Mouse (Mus musculus): ENCODE data around the gene Sart3. TPM values are rescaled to one million over a fixed set of nuclear protein-coding genes. Genes with fewer than 3 reads are reported as not detected.

Gene Sart3
- polyA plus RNA-seq, 1 experiment from 2014 or later: 45.1 TPM

GRCm38 (mm10) chr5:113712861-113713260 is 59.4 kb downstream of the Sart3 start:
- no peak overlapping the region for H3K4me2 ChIP-seq (replicated peaks; ENCODE audit: low read depth, low read length)
- no peaks in the 10 kb centered on the region for H3K27me3 ChIP-seq (ENCODE audit: control insufficient read depth, insufficient read depth, low read length)
- DNase-seq (ENCODE audit: low spot score) (no peak), ATAC-seq (ENCODE audit: low FRiP score) (no peak)
- H3K4me3 ChIP-seq (ENCODE audit: low read depth, low read length): no peak overlapping the region
- no peaks in the 10 kb centered on the region for H3K4me1 ChIP-seq (replicated peaks; ENCODE audit: control insufficient read depth, insufficient read depth, low read length)
- 83% methylated on average over 2 of the region's 2 CpGs for WGBS
- no peak overlapping the region for H3K27ac ChIP-seq (ENCODE audit: low read depth, low read length)
- H3K9ac ChIP-seq (ENCODE audit: low read depth, low read length): no peak overlapping the region
- H3K9me3 ChIP-seq (ENCODE audit: control insufficient read depth, low read length): no peaks in the 10 kb centered on the region
- H3K36me3 ChIP-seq (ENCODE audit: control insufficient read depth, insufficient read depth, low read length): no peaks in the 10 kb centered on the region

- Histone ChIP-seq H3K4me2 (replicated peaks; ENCODE audit: low read depth, low read length) (no peak overlapping the region), H3K9me3 (ENCODE audit: control insufficient read depth, low read length) (no peaks in the 10 kb centered on the region), H3K9ac (ENCODE audit: low read depth, low read length) (no peak overlapping the region), H3K36me3 (ENCODE audit: control insufficient read depth, insufficient read depth, low read length) (no peaks in the 10 kb centered on the region), H3K27me3 (ENCODE audit: control insufficient read depth, insufficient read depth, low read length) (no peaks in the 10 kb centered on the region), H3K4me1 (replicated peaks; ENCODE audit: control insufficient read depth, insufficient read depth, low read length) (no peaks in the 10 kb centered on the region), H3K27ac (ENCODE audit: low read depth, low read length) (peak overlapping the region; percentile 44; the same call in 1 of the 2 replicates), H3K4me3 (ENCODE audit: low read depth, low read length) (no peak overlapping the region)
- DNase-seq (ENCODE audit: low spot score) (no peak), ATAC-seq (ENCODE audit: low FRiP score) (no peak)
- WGBS: 60% methylated on average over 21 of the region's 21 CpGs
Observed at GRCm38 (mm10) chr5:113703803-113704585, 68.3 kb downstream of the Sart3 start.

GRCm38 (mm10) chr5:113700388-113701023 is 71.8 kb downstream of the Sart3 start:
- Histone ChIP-seq H3K4me3 (ENCODE audit: low read depth, low read length) (no peak overlapping the region), H3K9ac (ENCODE audit: low read depth, low read length) (no peak overlapping the region), H3K4me2 (replicated peaks; ENCODE audit: low read depth, low read length) (no peak overlapping the region), H3K9me3 (ENCODE audit: control insufficient read depth, low read length) (no peaks in the 10 kb centered on the region), H3K27ac (ENCODE audit: low read depth, low read length) (no peak overlapping the region), H3K36me3 (ENCODE audit: control insufficient read depth, insufficient read depth, low read length) (no peaks in the 10 kb centered on the region), H3K27me3 (ENCODE audit: control insufficient read depth, insufficient read depth, low read length) (no peaks in the 10 kb centered on the region), H3K4me1 (replicated peaks; ENCODE audit: control insufficient read depth, insufficient read depth, low read length) (no peaks in the 10 kb centered on the region)
- no peak for DNase-seq (ENCODE audit: low spot score)
- no peak for ATAC-seq (ENCODE audit: low FRiP score)
- 79% methylated on average over 19 of the region's 19 CpGs for WGBS

- Histone ChIP-seq H3K9me3 (ENCODE audit: control insufficient read depth, low read length) (no peaks in the 10 kb centered on the region), H3K4me2 (replicated peaks; ENCODE audit: low read depth, low read length) (no peak overlapping the region), H3K4me1 (replicated peaks; ENCODE audit: control insufficient read depth, insufficient read depth, low read length) (no peaks in the 10 kb centered on the region), H3K27ac (ENCODE audit: low read depth, low read length) (no peak overlapping the region), H3K4me3 (ENCODE audit: low read depth, low read length) (no peak overlapping the region), H3K9ac (ENCODE audit: low read depth, low read length) (no peak overlapping the region), H3K36me3 (ENCODE audit: control insufficient read depth, insufficient read depth, low read length) (no peaks in the 10 kb centered on the region), H3K27me3 (ENCODE audit: control insufficient read depth, insufficient read depth, low read length) (no peaks in the 10 kb centered on the region)
- ATAC-seq (ENCODE audit: low FRiP score): no peak
- WGBS: 54% methylated on average over 5 of the region's 5 CpGs
- no peak for DNase-seq (ENCODE audit: low spot score)
Observed at GRCm38 (mm10) chr5:113694415-113694814, 77.9 kb downstream of the Sart3 start.

DNA sequence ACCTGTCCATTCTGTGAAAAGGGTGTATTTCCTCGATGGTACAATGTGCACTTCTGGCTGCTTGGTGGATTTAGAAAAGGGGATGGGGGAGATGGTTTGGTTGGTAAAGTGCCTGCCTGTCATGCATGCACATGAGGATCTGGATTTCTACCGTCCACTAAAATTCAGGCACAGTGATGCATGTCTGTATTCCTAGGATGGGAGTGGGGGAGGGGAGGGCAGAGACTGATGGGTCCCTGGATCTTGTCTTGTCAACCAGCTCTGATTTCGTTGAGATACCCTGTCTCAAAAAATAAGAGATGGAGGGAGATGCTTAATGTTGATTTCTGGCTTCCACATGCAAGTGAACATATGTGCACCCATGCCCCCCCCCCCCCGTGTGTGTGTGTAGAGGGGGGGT is 78.3 kb downstream of the Sart3 start:
- no peak for ATAC-seq (ENCODE audit: low FRiP score)
- H3K9me3 ChIP-seq (ENCODE audit: control insufficient read depth, low read length): no peaks in the 10 kb centered on the region
- no peaks in the 10 kb centered on the region for H3K36me3 ChIP-seq (ENCODE audit: control insufficient read depth, insufficient read depth, low read length)
- no peak overlapping the region for H3K4me2 ChIP-seq (replicated peaks; ENCODE audit: low read depth, low read length)
- H3K9ac ChIP-seq (ENCODE audit: low read depth, low read length): no peak overlapping the region
- H3K4me1 ChIP-seq (replicated peaks; ENCODE audit: control insufficient read depth, insufficient read depth, low read length): no peaks in the 10 kb centered on the region
- no peak overlapping the region for H3K4me3 ChIP-seq (ENCODE audit: low read depth, low read length)
- WGBS: 64% methylated on average over 4 of the region's 4 CpGs
- no peak overlapping the region for H3K27ac ChIP-seq (ENCODE audit: low read depth, low read length)
- DNase-seq (ENCODE audit: low spot score): no peak
- H3K27me3 ChIP-seq (ENCODE audit: control insufficient read depth, insufficient read depth, low read length): no peaks in the 10 kb centered on the region

DNA sequence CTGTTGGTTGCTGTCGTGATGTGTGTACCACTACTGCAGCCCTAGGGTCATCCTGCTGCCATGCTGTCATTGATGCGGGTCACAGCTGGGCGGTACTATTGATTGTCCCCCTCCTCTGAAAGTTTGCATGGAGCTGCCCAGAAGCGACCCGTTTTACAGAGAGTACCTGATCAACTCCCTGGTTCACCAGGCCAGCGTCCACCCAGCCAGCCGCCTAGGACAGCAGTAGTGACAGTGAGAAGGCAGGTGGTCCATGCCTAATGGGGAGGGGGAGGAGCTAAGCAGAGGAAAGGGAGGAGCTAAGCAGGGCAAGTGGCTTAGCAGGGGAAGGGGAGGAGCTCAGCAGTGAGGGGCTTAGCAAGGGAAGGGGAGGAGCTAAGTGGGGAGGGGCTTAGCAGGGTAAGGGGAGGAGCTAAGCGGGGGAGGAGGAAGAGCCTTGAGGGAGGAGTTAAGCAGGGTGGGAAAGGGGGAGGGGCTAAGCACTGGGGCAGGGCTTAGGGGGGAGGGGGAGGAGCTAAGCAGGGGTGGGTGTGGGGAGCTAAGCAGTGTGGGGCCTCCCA is 79.0 kb downstream of the Sart3 start:
- DNase-seq (ENCODE audit: low spot score): no peak
- H3K27me3 ChIP-seq (ENCODE audit: control insufficient read depth, insufficient read depth, low read length): no peaks in the 10 kb centered on the region
- H3K27ac ChIP-seq (ENCODE audit: low read depth, low read length): no peak overlapping the region
- no peaks in the 10 kb centered on the region for H3K36me3 ChIP-seq (ENCODE audit: control insufficient read depth, insufficient read depth, low read length)
- H3K4me3 ChIP-seq (ENCODE audit: low read depth, low read length): no peak overlapping the region
- no peak overlapping the region for H3K4me2 ChIP-seq (replicated peaks; ENCODE audit: low read depth, low read length)
- H3K4me1 ChIP-seq (replicated peaks; ENCODE audit: control insufficient read depth, insufficient read depth, low read length): no peaks in the 10 kb centered on the region
- H3K9ac ChIP-seq (ENCODE audit: low read depth, low read length): no peak overlapping the region
- H3K9me3 ChIP-seq (ENCODE audit: control insufficient read depth, low read length): no peaks in the 10 kb centered on the region
- ATAC-seq (ENCODE audit: low FRiP score): no peak
- WGBS: 87% methylated on average over 8 of the region's 8 CpGs

Other genes with a start within 250 kb of the Sart3 start
- 1.1 and 3.1 TPM in 2 replicates for gene Cmklr1, start 122.1 kb downstream of the Sart3 start, polyA plus RNA-seq (2014; fragmentation: Nextera tagmentation; extraction: Ambion mirVana)
- gene 1700069L16Rik, start 47.7 kb downstream of the Sart3 start, polyA plus RNA-seq (2014; fragmentation: Nextera tagmentation; extraction: Ambion mirVana): not detected in 2 replicates
- gene Ficd, start 36.7 kb downstream of the Sart3 start, polyA plus RNA-seq (2014; fragmentation: Nextera tagmentation; extraction: Ambion mirVana): 3.3 and 3.8 TPM in 2 replicates
- 108 TPM in 2 replicates for gene Iscu, start 238 bp upstream of the Sart3 start, polyA plus RNA-seq (2014; fragmentation: Nextera tagmentation; extraction: Ambion mirVana)
- gene Tmem119, start 28.0 kb upstream of the Sart3 start, polyA plus RNA-seq (2014; fragmentation: Nextera tagmentation; extraction: Ambion mirVana): 18.8 and 21.3 TPM in 2 replicates
- gene Selplg, start 60.1 kb upstream of the Sart3 start, polyA plus RNA-seq (2014; fragmentation: Nextera tagmentation; extraction: Ambion mirVana): 0.96 and 1.0 TPM in 2 replicates
- gene Coro1c, start 136.2 kb upstream of the Sart3 start, polyA plus RNA-seq (2014; fragmentation: Nextera tagmentation; extraction: Ambion mirVana): 192 and 230 TPM in 2 replicates
- 27.9 and 30.3 TPM in 2 replicates for gene Ssh1, start 221.4 kb upstream of the Sart3 start, polyA plus RNA-seq (2014; fragmentation: Nextera tagmentation; extraction: Ambion mirVana)
- gene Dao, start 231.2 kb upstream of the Sart3 start, polyA plus RNA-seq (2014; fragmentation: Nextera tagmentation; extraction: Ambion mirVana): not detected in 2 replicates